Mouse (Mus musculus): ENCODE measurements around the gene Pik3ap1. TPM values are rescaled to one million over a fixed set of nuclear protein-coding genes. Genes with fewer than 3 reads are reported as not detected.

The Pik3ap1 gene
- 10 to 100 TPM in 1 of 2 experiments, 1 to 10 TPM in 1; 4.4 to 14.5 TPM for polyA plus RNA-seq (2017; shearing (Covaris generic))

DNA sequence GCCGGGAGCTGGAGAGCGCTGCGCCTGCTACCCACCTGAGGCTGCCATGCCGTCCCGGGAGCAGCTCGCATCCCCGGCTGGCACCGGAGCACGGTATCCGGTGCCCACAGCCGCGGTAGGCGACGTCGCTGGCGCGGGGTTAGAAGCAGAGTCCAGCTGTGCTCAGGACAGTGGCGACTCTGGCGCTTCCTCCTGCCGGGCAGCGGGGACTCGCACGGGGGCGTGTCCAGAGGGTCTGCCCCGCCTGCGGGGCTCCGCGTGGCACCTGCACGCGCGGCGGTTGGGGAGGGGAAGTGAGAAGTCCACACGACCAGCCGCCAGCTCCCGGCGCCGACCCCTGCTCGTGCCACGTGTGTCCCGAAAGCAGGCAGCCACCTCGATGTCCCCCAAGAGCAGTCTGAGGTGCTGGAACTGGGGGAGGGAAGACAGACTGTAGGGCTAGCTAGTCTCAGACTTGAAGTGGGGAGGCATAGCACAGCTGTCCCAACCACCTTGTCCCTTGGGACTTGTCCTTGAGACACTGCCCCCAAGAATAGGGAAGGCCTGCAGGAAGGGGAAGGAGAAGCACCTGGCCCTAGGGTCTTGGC lies at the start of gene Pik3ap1:
Pik3ap1 (minus strand) TSS at position 181 of the 587 bp plus-strand sequence.

DNA sequence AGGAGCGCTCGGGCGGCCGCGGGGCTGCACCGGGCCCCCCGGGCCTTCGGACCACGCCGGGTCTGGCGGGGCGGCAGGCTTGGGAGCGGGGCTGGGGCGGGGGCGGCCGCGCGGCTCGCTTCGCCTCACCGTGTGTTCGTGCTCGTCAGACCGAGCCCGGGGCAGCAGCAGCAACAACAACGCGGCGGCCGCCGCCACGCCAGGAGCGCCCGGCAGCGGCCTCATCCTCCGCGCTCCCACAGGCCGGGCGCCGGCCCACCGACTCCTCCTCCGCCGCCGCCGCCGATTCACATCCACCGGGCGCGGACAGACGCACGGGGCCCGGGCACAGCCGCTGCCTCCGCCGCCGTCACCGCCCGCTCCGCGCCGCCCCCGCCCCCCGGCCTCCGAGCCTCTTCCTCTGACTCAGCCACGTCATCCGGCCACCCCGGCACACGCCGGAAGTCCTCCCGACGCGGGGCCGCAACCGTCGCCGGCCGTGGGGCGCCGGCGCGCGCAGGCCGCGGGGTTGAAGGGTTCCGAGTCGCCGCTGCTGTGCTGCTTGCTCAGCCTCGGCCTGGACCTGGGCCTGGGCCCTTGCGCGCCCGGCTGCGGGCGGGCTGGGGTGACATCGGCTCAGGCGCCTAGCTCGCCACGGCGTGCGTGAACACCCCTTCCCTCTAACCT lies 121.1 kb downstream of the Pik3ap1 start, which contains the start of gene Tm9sf3:
Tm9sf3 (minus strand) TSS at position 368 of the 666 bp plus-strand sequence.

Other genes with a start within 250 kb of the Pik3ap1 start
- under 1 TPM in 1 of 2 experiments, not detected in 1; 0.07 TPM for gene Tll2, start 178.3 kb downstream of the Pik3ap1 start, polyA plus RNA-seq (2017; shearing (Covaris generic))
- gene Tm9sf3, start 121.1 kb downstream of the Pik3ap1 start, polyA plus RNA-seq (2017; shearing (Covaris generic)): 100 to 1,000 TPM; 275 to 287 TPM
- 10 to 100 TPM in 1 of 2 experiments, 1 to 10 TPM in 1; 8.3 to 10.2 TPM for gene Lcor, start 97.5 kb upstream of the Pik3ap1 start, polyA plus RNA-seq (2017; shearing (Covaris generic))
- 1 to 10 TPM; 2.9 to 3.1 TPM for gene Gm340, start 197.3 kb upstream of the Pik3ap1 start, polyA plus RNA-seq (2017; shearing (Covaris generic))

Measured in activated CD4-positive, CD25-positive, alpha-beta regulatory T cell (primary cell).